Mouse (Mus musculus): ENCODE results near the gene Eogt.

Gene Eogt

DNA sequence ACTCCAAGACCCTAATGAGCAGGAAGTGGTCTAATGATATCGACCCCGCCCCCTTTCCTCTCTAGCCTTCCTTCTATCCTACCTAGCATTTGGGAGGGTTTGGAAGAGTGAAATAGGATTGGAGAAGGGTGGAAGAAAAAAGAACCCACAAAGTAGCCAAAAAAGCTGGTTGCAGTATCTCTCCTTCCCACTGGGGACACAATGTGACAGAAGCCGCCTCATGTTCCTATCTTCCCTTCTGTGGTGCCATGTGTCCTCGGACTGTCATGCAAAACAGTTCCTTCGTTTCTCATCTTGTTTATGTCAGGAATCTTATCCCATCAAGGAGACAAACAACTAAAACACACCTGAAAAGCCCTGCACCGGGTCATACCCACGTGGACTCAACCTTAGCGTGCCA is 42.9 kb downstream of the Eogt start:
- no peak for DNase-seq (ENCODE audit: low spot score in 2 of 2)

DNA sequence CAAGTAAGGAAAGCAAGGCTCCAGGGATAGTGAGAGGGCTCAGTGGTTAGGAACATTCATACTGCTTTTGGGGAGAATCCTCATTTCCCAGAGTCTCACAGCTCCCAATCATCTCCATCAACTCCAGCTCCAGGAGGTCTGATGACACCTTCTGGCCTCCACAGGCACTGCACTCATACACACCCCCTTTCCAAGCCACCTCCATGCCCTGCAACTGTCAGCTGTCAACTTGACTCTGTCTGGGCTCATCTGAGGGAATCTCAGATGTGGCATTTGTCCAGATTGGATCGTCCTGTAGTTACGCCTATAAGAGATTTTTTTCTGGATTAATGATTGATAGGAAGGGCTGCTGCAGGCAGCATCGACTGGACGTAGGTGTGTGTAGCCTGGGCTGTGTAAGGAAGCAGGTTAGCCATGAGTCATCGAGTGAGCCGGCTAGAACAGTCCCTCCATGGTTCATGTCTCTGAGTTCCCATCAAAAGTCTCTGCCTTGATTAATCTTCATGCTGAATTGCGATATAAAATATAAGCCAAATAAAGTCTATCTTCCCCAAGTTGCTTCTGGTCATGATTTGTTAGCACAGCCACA is 44.6 kb downstream of the Eogt start:
- no peak for DNase-seq (ENCODE audit: low spot score in 2 of 2)

DNA sequence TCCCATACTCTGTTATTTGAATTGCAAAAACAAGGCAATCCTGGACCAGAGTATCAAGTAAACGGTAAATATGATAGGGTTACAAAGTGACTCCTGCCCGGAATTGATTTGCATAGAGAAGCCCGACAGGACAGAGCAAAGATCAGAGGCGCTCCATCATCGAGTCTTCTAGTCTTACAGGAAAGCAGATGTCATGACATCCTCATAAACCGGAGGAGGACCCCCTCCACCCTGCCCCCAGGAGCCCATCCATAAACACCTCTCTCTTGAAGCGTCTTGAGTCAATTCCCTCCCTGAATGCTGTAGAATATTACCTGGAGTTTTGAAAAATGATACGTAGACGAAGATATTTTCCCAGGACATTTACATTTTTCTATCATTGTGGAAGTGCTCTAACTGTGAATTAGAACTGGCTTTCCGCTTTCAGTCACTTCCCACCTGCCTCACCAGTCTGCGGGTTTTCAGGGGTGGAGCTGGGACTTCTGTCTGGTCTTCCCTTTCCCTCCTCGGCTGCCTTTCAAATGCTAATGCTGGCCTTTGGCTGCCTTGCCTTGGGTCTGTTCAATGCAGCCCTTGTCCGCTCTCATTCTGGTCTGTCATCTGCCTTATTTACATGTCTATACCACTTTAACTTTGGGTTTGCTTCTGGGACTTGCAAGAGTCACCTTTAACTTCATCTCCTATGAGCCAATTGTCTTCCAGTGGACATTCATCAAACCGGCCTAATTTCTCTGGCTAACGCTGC is 46.9 kb downstream of the Eogt start:
- DNase-seq (ENCODE audit: low spot score in 2 of 2), result no peak

DNA sequence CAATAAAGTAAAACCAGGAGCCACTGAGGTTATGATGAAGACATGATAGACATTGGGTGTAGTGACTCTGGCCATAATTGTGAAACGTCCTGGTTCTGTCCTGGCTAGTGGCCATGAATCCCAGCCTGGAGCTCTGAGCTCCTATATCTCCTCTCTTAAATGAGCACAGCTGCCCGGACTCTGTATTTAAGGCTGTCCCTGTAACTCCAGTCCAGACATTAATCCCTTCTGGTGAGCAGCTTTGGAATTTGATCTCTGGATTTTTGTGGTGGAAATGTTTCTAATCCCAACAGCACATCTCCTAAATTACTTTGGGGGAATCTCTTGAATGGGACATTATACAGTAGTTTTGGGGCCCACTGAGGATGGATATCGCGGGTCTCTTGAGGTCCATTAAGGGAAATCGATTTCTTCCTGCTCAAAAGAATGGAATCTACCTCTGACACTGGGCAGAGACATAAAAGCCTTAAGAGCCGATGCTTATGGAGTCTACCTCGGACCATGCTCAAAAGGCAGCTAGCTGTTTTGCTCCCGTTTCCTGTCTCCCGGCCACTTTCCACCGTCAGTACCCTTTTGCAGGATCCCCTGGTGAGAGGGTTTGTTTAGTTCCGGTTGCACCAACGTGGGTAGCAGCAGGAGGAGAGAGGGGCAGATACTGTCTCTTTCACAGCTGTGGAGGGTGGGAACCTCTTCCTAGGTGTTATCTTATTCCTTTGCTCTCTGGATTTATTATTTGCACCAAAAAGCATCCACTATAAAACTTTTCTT is 47.6 kb downstream of the Eogt start:
- DNase-seq (ENCODE audit: low spot score in 2 of 2), result no peak

DNA sequence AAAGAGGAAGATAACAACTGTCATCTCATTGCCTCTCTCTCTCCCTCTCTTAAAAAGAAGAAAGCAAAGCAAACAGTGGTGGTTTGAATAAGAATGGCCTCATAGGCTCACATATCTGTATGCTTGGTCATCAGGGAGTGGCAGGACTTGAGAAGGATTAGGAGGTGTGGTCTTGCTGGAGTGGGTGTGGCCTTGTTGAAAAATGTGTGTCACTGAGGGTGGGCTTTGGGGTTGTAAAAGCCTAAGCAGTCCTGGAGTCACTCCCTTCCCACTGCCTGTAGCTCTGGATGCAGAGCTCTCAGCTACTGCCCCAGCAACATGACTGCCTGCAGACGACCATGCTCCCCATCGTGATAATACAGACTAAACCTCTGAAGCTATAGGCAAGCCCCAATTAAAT is 66.6 kb downstream of the Eogt start:
- no peak for DNase-seq (ENCODE audit: low spot score in 2 of 2)

DNA sequence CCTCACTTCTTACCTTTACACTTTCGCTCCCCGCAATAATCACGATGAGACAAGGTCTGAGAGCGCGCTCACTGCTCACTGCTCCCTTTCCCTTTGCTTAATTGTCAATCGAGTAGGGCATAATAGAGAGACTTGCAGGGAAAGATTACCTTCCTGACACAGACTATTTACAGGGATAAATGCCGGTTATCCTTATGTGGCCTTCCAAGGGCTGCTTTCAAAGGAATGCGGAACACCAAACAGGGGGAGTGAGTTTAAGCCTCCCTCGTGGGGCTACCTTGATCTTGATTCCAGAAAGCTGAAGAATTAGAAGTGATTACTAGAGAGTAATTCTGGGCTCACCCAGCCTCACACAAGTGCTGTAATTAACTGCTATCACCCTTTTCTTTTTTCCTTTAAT is 69.0 kb downstream of the Eogt start:
- no peak for DNase-seq (ENCODE audit: low spot score in 2 of 2)

DNA sequence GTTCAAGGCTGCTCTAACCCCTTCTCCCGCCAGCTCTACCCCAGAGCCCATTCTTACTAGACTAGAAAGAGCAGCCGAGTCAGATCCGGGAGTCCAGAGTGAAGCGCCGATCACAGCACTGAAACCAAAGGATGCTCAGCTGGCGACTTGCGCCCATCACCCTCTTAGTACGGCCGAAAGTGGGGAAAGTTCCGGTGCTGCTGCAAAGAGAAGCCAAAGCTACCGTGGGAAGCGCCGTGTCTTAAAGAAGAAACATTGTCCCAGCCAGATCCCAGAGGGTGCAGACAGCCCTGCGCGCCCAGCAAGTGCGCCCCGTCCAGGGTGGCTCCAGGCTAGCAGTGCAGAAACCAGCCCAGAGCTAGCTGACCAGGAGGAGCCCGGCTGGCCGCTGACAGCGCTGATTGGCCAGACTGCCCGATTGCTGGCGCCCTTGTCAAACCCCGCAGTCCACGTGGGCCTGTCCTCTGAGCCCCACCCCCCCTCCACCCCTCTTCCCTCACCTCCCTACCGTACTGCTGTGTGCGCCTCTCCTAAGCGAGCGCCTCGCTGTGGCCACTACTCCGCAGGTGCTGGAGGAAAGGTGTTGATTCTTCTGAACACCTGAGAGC is 88.8 kb downstream of the Eogt start, which contains the start of gene Fam19a4:
TSS of gene Fam19a4 (minus strand) at position 340 of the 608 bp plus-strand sequence.
- DNase-seq (ENCODE audit: low spot score in 2 of 2), result no peak

All from left cerebral cortex, adult 9 months (tissue).